Mouse (Mus musculus): ENCODE measurements at regions not wholly inside any gene's neighbourhood (a gene's known extent, or its start where the extent isn't known, plus 50 kb on each side); places are given as distances from the start of the nearest gene placed in this dataset.

GRCm38 (mm10) chr3:111817288-111817687 lies 1441.3 kb downstream of the Amy2a5 start:
- Histone ChIP-seq H3K4me3 (replicated peaks; ENCODE audit: low read depth, low read length) (no peak overlapping the region), H3K9me3 (ENCODE audit: control insufficient read depth, low read length) (no peaks in the 10 kb centered on the region), H3K9ac (replicated peaks; ENCODE audit: low read length) (no peak overlapping the region), H3K27ac (replicated peaks; ENCODE audit: low read depth, low read length) (no peak overlapping the region), H3K27me3 (ENCODE audit: control insufficient read depth, insufficient read depth, low read length) (no peaks in the 10 kb centered on the region), H3K36me3 (ENCODE audit: control insufficient read depth, insufficient read depth, low read length) (no peaks in the 10 kb centered on the region), H3K4me2 (ENCODE audit: low read length) (no peak overlapping the region), H3K4me1 (ENCODE audit: control insufficient read depth, insufficient read depth, low read length) (no peaks in the 10 kb centered on the region)
- DNase-seq (no peak), ATAC-seq (ENCODE audit: low FRiP score, low TSS enrichment) (no peak)

- Histone ChIP-seq H3K27ac (replicated peaks; ENCODE audit: low read depth, low read length) (no peak overlapping the region), H3K9me3 (ENCODE audit: control insufficient read depth, low read length) (no peaks in the 10 kb centered on the region), H3K4me2 (ENCODE audit: low read length) (no peak overlapping the region), H3K27me3 (ENCODE audit: control insufficient read depth, insufficient read depth, low read length) (no peaks in the 10 kb centered on the region), H3K4me1 (ENCODE audit: control insufficient read depth, insufficient read depth, low read length) (no peaks in the 10 kb centered on the region), H3K4me3 (replicated peaks; ENCODE audit: low read depth, low read length) (no peak overlapping the region), H3K36me3 (ENCODE audit: control insufficient read depth, insufficient read depth, low read length) (no peaks in the 10 kb centered on the region), H3K9ac (replicated peaks; ENCODE audit: low read length) (no peak overlapping the region)
- ATAC-seq (ENCODE audit: low FRiP score, low TSS enrichment), result no peak
- DNase-seq, result no peak
Observed at GRCm38 (mm10) chr3:111815798-111816197, 1442.8 kb downstream of the Amy2a5 start.

- WGBS, result 76% methylated on average over 1 of the region's 1 CpGs
- Histone ChIP-seq H3K9ac (replicated peaks; ENCODE audit: low read length) (no peak overlapping the region), H3K27ac (replicated peaks; ENCODE audit: low read depth, low read length) (no peak overlapping the region), H3K27me3 (ENCODE audit: control insufficient read depth, insufficient read depth, low read length) (no peaks in the 10 kb centered on the region), H3K4me3 (replicated peaks; ENCODE audit: low read depth, low read length) (no peak overlapping the region), H3K36me3 (ENCODE audit: control insufficient read depth, insufficient read depth, low read length) (no peaks in the 10 kb centered on the region), H3K9me3 (ENCODE audit: control insufficient read depth, low read length) (no peaks in the 10 kb centered on the region), H3K4me2 (ENCODE audit: low read length) (no peak overlapping the region), H3K4me1 (ENCODE audit: control insufficient read depth, insufficient read depth, low read length) (no peaks in the 10 kb centered on the region)
- no peak for ATAC-seq (ENCODE audit: low FRiP score, low TSS enrichment)
- DNase-seq, result peak; percentile 2
Observed at GRCm38 (mm10) chr3:111787847-111788246, 1470.8 kb downstream of the Amy2a5 start.
